Mouse (Mus musculus) heart, embryonic 10.5 days (tissue): ENCODE results near the gene Serpina3f. TPM values are rescaled to one million over a fixed set of nuclear protein-coding genes. Genes with fewer than 3 reads are reported as not detected.

Experiments
- DNase-seq: peaks from one replicate; pipeline ENCODE4 v3.0.0-alpha.2; 2017; ENCODE audit warnings: low spot score
- H3K27ac ChIP-seq: fragments of 300-500 bp; sonication (generic); 2 replicates; pipeline ENCODE4 v1.5.1; 2016; ENCODE audit warnings: mild to moderate bottlenecking
- H3K27me3 ChIP-seq: fragments of 300-500 bp; sonication (generic); 2 replicates; pipeline ENCODE4 v1.6.1; 2016; ENCODE audit warnings: mild to moderate bottlenecking; ENCODE audit not compliant: poor library complexity, insufficient read depth, severe bottlenecking
- H3K36me3 ChIP-seq: fragments of 300-500 bp; sonication (generic); 2 replicates; pipeline ENCODE4 v1.6.1; 2016; ENCODE audit warnings: mild to moderate bottlenecking, moderate library complexity
- H3K4me1 ChIP-seq: fragments of 300-500 bp; sonication (generic); 2 replicates; pipeline ENCODE4 v1.6.1; 2016; ENCODE audit warnings: mild to moderate bottlenecking
- H3K4me3 ChIP-seq: fragments of 300-500 bp; sonication (generic); 2 replicates; pipeline ENCODE4 v1.5.1; 2016; ENCODE audit warnings: mild to moderate bottlenecking, moderate library complexity
- H3K9me3 ChIP-seq: fragments of 300-500 bp; sonication (generic); 2 replicates; pipeline ENCODE4 v1.6.1; 2016; ENCODE audit warnings: mild to moderate bottlenecking, moderate library complexity
- WGBS: fragments of 180-500 bp; shearing (Covaris S2); methylation state at CpG from one replicate; pipeline ENCODE4 v1.1.7; 2016; 5-methylcytosine and 5-hydroxymethylcytosine counted together
- polyA plus RNA-seq: library from polyadenylated mRNA; unstranded; fragments of >200 nt; fragmentation: Nextera tagmentation; extraction: Ambion mirVana; gene quantifications from 2 replicates; pipeline ENCODE4 v1.2.1, GENCODE M21; 2016

The Serpina3f gene
- not detected in 2 replicates for polyA plus RNA-seq

DNA sequence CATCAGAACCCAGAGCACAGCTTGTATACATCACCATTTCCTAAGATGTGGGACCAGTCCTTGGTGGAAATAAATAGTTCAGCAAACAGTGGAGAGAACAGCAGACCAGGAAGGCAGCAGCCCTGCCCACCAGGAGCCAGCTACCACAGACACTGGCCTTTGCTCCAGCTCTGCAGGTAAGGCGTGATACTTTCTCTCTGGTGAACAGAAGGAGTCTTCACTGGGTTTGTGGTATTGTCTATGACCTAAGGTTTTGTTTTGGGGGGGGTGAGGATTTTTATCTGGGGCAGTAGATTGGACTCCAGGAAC, at the start of gene Serpina3f:
TSS of gene Serpina3f (plus strand) at position 100 of the 309 bp plus-strand sequence.
- DNase-seq = no peak
- Histone ChIP-seq H3K4me1 (no peaks in the 10 kb centered on the region), H3K27me3 (no peaks in the 10 kb centered on the region), H3K36me3 (no peaks in the 10 kb centered on the region), H3K4me3 (no peak within 1 kb of the TSS), H3K27ac (no peak within 1 kb of the TSS), H3K9me3 (no peaks in the 10 kb centered on the region)
- WGBS = 59% methylated on average over 1 of the region's 1 CpGs

DNA sequence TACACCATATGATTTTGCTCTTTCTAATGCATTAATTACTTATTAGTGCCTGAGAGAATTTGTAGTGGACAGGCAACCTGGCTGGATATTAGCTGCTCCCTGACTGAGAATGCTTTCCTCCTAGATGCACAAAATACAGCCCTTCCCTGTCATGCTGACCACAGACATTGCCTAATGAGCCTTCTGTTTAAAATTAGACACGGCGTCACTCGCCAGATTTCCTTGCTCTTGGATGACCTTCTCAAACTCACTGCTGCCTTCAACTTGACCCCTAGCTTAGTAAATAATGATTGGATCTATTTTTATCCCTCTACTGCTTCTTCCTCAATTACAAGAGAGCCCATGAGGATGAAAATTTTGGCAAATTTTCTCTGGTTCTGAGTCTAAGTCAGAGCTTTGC, 39.6 kb upstream of the Serpina3f start:
- Histone ChIP-seq H3K4me1 (no peaks in the 10 kb centered on the region; the same call in 1 of the 2 replicates), H3K27me3 (no peaks in the 10 kb centered on the region), H3K9me3 (no peaks in the 10 kb centered on the region), H3K36me3 (no peaks in the 10 kb centered on the region), H3K27ac (no peak overlapping the region), H3K4me3 (no peak overlapping the region)
- WGBS = 62% methylated on average over 3 of the region's 3 CpGs
- peak; percentile 22 for DNase-seq

DNA sequence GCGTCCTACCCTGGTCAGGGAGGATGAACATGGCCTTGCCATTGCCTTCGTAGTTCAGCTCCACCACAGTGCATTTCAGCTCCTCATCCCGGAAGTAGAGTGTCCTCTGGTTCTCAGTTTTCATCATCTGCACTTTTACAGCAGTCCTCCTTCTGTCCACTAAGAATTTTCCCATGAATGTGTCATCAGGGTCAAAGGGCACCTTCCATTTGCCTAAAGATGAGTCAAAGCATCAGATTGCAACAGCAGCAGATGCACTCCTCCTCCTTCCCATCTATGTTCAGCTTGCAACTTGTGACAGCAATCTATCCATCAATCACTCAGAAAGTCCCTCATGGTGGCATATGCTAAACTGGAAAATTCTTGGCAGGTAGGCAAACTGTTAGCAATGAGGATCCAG, 38.7 kb upstream of the Serpina3f start:
- H3K36me3 ChIP-seq = no peaks in the 10 kb centered on the region
- no peaks in the 10 kb centered on the region; the same call in 1 of the 2 replicates for H3K4me1 ChIP-seq
- no peak overlapping the region for H3K4me3 ChIP-seq
- DNase-seq = no peak
- no peak overlapping the region for H3K27ac ChIP-seq
- H3K27me3 ChIP-seq = 0 out of 2 replicates have a peak, but pooled peaks cover under 1% of the 10 kb centered on the region
- no peaks in the 10 kb centered on the region for H3K9me3 ChIP-seq
- WGBS = 71% methylated on average over 3 of the region's 3 CpGs

DNA sequence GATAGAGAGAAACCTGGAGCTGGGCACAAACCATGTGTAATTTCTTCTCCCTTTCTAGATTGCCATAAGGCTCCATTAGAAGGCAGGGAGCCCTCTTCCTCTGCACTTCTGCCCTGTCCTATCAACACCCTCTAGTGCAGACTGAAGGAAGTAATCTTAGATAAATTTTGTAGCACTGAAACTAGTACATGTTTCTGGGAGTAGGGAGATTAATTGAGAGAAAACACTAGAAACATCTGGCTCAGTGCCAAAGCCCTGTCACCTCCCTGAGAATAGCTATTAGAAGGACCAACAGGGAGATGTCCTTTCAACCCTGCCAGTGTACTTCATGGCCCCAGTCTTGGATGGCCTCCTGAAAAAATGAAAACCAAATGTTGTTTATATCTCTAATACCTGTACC, 35.8 kb upstream of the Serpina3f start:
- no peak for DNase-seq
- Histone ChIP-seq H3K27ac (no peak overlapping the region), H3K27me3 (0 out of 2 replicates have a peak, but pooled peaks cover 4% of the 10 kb centered on the region), H3K4me1 (no peaks in the 10 kb centered on the region; the same call in 1 of the 2 replicates), H3K9me3 (no peaks in the 10 kb centered on the region), H3K36me3 (no peaks in the 10 kb centered on the region), H3K4me3 (no peak overlapping the region)

DNA sequence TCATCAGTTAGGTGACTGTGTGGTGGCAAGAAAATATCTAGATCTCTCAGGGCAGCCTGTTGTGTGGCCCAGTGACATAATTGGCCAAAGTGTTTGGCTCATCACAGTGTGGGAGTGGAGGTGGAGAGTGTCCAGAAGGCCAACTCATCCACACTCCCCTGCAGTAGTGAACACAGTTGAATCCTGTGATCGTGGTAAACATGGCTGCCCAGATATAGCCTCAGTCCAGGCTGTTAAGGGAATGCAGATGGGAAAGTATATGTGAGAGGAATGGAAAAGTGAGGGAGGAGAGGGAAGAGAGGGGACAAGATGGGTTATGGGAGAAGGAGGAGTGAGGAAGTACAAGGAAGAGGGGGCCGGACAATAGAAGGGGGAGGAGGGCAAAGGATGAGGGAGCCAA, 35.4 kb upstream of the Serpina3f start:
- Histone ChIP-seq H3K4me1 (no peaks in the 10 kb centered on the region; the same call in 1 of the 2 replicates), H3K36me3 (no peaks in the 10 kb centered on the region), H3K27me3 (0 out of 2 replicates have a peak, but pooled peaks cover 4% of the 10 kb centered on the region), H3K4me3 (no peak overlapping the region), H3K9me3 (no peaks in the 10 kb centered on the region), H3K27ac (no peak overlapping the region)
- 77% methylated on average over 2 of the region's 2 CpGs for WGBS
- no peak for DNase-seq

DNA sequence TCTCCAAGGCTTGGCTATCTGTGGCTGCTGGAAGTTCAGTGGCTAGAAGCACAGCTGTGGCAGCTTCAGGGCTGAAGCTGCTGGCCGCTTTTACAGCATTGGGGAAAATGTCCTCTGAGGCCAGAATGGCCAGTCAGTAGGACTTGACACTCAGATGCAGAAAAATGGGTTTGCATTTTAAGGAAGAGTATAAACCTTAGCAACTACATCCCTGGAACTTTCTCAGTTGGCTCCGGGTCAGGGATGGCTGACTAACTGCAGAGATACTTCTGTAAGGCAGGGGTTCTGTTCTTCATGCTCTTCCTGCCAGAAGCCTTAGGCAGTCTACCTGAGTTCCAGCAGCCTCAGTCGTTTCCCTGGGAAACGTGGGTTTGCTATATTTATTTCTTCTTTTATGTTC, 29.3 kb upstream of the Serpina3f start:
- Histone ChIP-seq H3K4me3 (no peak overlapping the region), H3K27me3 (0 out of 2 replicates have a peak, but pooled peaks cover 9% of the 10 kb centered on the region), H3K27ac (no peak overlapping the region), H3K4me1 (no peaks in the 10 kb centered on the region), H3K9me3 (no peaks in the 10 kb centered on the region), H3K36me3 (no peaks in the 10 kb centered on the region)
- 79% methylated on average over 4 of the region's 4 CpGs for WGBS
- peak; percentile 10 for DNase-seq

DNA sequence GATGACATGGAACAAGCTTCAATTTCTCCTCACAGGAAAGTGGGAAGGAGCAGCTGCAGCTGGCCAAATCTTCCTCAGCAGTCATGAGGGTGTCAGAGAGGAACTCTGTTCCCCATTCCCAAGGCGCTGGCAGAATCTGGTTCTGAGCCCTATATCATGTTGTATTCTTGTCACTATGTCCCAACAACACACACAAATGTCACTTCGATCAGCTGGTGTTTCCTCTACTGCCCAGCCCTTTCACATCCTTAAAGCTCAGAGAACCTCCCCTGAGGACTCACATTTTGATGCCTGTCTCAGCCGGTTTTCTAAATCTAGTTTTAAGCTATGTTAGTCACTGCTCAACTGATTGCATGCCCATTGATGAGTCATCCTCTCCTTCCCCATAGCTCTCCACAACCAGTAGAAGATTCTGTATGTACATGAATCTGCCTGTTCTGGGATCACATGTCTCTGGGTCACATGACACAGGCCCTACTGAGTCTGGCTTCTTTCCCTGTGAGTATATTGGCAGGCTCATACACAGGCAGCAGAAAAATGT, 28.2 kb upstream of the Serpina3f start:
- Histone ChIP-seq H3K9me3 (no peaks in the 10 kb centered on the region), H3K36me3 (no peaks in the 10 kb centered on the region), H3K4me3 (no peak overlapping the region), H3K27me3 (0 out of 2 replicates have a peak, but pooled peaks cover 6% of the 10 kb centered on the region), H3K4me1 (no peaks in the 10 kb centered on the region), H3K27ac (no peak overlapping the region)
- 71% methylated on average over 3 of the region's 3 CpGs for WGBS
- peak; percentile 39 for DNase-seq

DNA sequence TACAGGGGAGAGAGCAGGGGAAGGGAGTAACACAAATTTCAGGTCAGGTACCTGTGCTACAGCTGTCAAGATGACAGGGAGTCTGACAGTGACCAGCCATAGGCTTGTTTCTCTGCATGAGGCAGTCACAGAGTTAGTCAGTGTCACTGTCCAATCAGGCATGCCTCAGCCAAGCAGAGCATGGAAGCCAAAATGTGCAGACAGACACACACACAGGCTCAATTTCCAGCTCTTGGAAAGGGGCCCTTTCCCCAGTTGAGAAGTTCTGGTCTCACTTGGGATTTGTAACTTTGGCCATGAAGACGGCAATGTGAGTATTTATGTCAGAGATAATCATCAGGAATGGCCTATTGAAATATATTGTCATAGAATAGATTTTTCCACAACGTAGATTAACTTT, 25.1 kb upstream of the Serpina3f start:
- 63% methylated on average over 2 of the region's 2 CpGs for WGBS
- H3K27ac ChIP-seq = no peak overlapping the region
- H3K9me3 ChIP-seq = no peaks in the 10 kb centered on the region

DNA sequence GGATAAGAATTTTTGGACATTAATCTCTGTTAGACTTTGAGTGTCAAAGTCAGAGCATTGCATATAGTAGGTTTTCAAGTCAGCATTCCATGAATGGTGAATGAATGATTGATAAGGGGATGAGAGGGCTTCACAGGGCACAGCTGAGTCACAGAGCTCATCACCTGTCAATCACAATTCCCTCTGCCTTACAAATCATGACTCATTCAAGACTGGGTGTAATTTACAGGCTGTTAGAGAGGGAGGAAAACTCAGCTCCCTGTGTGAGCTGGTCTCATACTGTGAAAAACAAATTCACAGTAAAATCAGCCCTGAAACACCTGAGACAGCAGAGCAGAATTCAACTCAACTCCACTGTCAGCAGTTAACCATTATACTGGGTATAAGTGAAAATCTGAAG, 23.5 kb upstream of the Serpina3f start:
- no peaks in the 10 kb centered on the region for H3K4me1 ChIP-seq

More for the DNA sequence above, 25.1 kb upstream of the Serpina3f start:
- H3K4me1 ChIP-seq = no peaks in the 10 kb centered on the region
- H3K27me3 ChIP-seq = 0 out of 2 replicates have a peak, but pooled peaks cover 6% of the 10 kb centered on the region
- DNase-seq = peak; percentile 64
- H3K36me3 ChIP-seq = no peaks in the 10 kb centered on the region
- H3K4me3 ChIP-seq = no peak overlapping the region

DNA sequence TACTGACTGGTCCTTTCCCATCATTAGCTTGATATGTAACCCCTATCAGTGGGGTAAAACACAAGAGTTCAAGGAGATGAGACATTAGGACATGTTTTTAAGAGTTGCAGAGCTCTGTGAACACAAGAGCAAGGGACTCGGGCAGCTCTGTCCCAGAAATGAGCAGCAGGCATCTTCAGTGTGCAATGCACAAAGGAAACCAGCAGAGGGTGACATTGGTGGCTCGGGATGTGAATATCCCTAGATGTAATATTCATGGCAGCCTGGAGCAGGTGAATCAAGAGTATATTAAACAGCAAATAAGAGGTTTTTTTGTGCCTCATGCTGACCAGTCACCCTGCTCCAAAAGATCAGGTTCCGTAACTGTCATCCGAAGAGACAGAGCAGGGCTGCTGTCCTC, 5.2 kb upstream of the Serpina3f start:
- no peak overlapping the region for H3K4me3 ChIP-seq
- 77% methylated on average over 4 of the region's 4 CpGs for WGBS
- no peak for DNase-seq
- no peaks in the 10 kb centered on the region for H3K36me3 ChIP-seq
- H3K27ac ChIP-seq = no peak overlapping the region
- H3K9me3 ChIP-seq = no peaks in the 10 kb centered on the region
- H3K4me1 ChIP-seq = no peaks in the 10 kb centered on the region
- H3K27me3 ChIP-seq = no peaks in the 10 kb centered on the region

More for the DNA sequence above, 23.5 kb upstream of the Serpina3f start:
- 0 out of 2 replicates have a peak, but pooled peaks cover 6% of the 10 kb centered on the region for H3K27me3 ChIP-seq
- DNase-seq = peak; percentile 9
- no peaks in the 10 kb centered on the region for H3K36me3 ChIP-seq
- no peaks in the 10 kb centered on the region for H3K9me3 ChIP-seq
- H3K27ac ChIP-seq = no peak overlapping the region
- H3K4me3 ChIP-seq = no peak overlapping the region

DNA sequence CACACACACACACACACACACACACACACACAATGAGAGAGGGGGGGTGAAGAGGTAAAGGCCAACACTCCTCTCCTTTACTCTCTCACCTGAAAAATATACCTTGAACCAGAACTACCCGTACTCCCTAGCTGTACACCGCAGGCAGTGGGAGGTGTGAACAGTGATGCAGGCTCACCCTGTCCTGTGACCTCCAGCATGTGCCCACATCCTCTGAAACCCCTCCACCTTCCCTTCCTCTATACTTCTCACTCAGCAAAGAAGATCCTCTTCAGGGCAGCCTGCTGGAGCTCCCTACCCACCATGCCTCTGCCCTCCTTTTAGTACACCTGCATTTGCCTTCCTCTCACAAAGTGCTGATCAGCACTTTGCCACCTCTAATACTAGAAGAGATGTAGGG, 4.5 kb upstream of the Serpina3f start:
- no peaks in the 10 kb centered on the region for H3K27me3 ChIP-seq
- no peak overlapping the region for H3K4me3 ChIP-seq
- no peak for DNase-seq
- WGBS = 91% methylated on average over 2 of the region's 2 CpGs
- H3K36me3 ChIP-seq = no peaks in the 10 kb centered on the region
- H3K4me1 ChIP-seq = no peaks in the 10 kb centered on the region
- H3K27ac ChIP-seq = no peak overlapping the region
- H3K9me3 ChIP-seq = no peaks in the 10 kb centered on the region

DNA sequence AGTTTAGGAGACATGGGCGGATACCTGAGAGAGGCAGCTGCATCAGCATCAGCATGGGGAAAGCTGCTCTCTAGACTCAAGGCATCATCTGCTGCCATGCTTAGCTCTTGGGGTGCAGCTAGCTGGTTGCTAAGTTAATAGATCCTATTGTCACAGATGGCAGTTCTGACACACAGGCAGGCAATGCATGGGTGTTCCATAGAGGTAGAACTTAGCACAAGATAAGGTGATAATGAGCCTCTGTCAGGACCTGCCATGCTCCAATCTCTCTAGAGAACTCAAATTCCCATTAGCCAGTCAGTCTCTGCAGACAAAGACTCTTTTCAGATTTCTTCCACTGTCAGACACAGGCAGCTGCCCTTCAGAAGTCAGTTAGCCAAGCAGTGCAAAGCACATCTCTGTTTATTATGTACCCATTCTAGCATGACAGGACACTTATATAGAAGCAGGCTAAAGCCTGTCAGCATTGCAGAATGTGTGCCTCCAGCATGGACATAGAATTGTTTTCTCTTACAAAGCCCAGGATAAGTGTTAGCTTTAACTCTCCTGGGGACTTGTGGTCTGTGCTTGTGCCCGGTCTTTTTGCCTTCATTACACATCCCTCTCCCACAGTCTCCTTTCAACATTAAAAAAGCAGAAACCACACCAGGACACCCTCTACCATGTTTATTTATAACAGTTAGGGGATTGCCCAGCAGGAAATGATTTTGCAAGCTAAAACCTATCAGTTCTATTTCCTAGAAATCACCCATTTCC, 477 bp upstream of the Serpina3f start:
- Histone ChIP-seq H3K4me3 (no peak overlapping the region), H3K36me3 (no peaks in the 10 kb centered on the region), H3K9me3 (no peaks in the 10 kb centered on the region), H3K27me3 (no peaks in the 10 kb centered on the region), H3K4me1 (no peaks in the 10 kb centered on the region), H3K27ac (no peak overlapping the region)
- 73% methylated on average over 2 of the region's 2 CpGs for WGBS
- DNase-seq = no peak

DNA sequence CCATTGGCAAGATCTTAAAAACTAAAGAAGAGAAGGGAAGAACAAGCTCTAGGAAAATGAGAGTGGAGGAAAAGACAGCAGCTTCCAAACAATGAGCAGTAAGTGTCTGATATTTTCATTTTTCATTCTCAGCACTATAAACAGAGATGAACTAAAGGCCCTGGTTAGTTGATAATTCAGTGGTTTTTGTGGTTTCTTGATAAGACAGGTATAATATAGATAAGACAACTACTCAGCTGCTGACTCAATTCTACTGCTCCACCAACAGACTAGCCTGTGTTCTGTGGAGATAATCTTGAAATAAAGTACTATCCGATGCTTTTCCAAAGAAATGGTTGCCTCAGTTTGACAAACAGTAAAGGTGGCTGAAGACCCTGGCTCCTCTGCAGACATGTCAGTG, 905 bp downstream of the Serpina3f start:
- 75% methylated on average over 1 of the region's 1 CpGs for WGBS
- Histone ChIP-seq H3K4me1 (no peaks in the 10 kb centered on the region), H3K27me3 (no peaks in the 10 kb centered on the region), H3K36me3 (no peaks in the 10 kb centered on the region), H3K27ac (no peak overlapping the region), H3K4me3 (no peak overlapping the region), H3K9me3 (no peaks in the 10 kb centered on the region)
- no peak for DNase-seq
